Mouse (Mus musculus): ENCODE measurements around the gene Opcml.

DNA sequence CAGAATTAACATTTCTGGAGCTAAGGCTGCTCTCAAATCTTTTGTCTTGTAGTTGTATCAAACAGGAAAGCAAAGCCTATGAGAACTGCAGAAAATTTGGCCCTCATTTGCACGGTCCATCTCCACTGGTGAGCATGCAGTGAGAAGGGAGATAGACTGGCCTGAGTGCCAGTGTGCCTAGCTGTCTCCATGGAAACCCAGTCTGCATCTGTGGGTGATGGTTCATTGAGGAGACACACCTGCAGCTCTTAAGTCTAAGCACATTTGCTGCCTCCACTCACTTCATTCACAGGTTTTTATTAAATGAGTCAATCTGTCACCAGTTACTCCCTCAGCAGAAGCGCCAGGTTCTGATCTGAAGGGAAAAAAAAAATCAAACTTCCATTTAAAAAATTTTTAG, 768.1 kb downstream of the Opcml start:
- no peak for TF ChIP-seq POLR2A (IDR thresholded peaks at IDR 0.05; ENCODE audit: borderline replicate concordance, low read depth, low read length)
- TF ChIP-seq CTCF (IDR thresholded peaks at IDR 0.05; ENCODE audit: low read depth, low read length), result no peak

Measured in bone marrow macrophage, adult 2 months (primary cell).